Mouse (Mus musculus) G1E-ER4 (cell line): ENCODE measurements around the gene Lrrc46. TPM values are rescaled to one million over a fixed set of nuclear protein-coding genes. Genes with fewer than 3 reads are reported as not detected.

Experiments
- GATA1 ChIP-seq: IDR thresholded peaks from one replicate; pipeline ENCODE4 v1.8.0; 2012; ENCODE audit warnings: low read length, inconsistent platforms
- polyA plus RNA-seq: library from polyadenylated mRNA; stranded (reverse); fragments of >175 nt; gene quantifications from 2 replicates; pipeline ENCODE4 v1.2.3, GENCODE M21; 2012

Gene Lrrc46
- polyA plus RNA-seq, 1 experiment: not detected

- no peak for TF ChIP-seq GATA1
Measured at GRCm38 (mm10) chr11:96996773-96997379, 44.3 kb downstream of the Lrrc46 start.

- no peak for TF ChIP-seq GATA1
Measured at GRCm38 (mm10) chr11:96995836-96996772, 45.1 kb downstream of the Lrrc46 start.

- TF ChIP-seq GATA1: no peak
Measured at GRCm38 (mm10) chr11:96995031-96995430, 46.2 kb downstream of the Lrrc46 start.

- TF ChIP-seq GATA1: no peak
Measured at GRCm38 (mm10) chr11:96992722-96993311, 48.4 kb downstream of the Lrrc46 start.

GRCm38 (mm10) chr11:96991501-96991900 is 49.7 kb downstream of the Lrrc46 start:
- no peak for TF ChIP-seq GATA1

- no peak for TF ChIP-seq GATA1
Measured at GRCm38 (mm10) chr11:96987873-96988655, 53.1 kb downstream of the Lrrc46 start.

- TF ChIP-seq GATA1: no peak
Measured at GRCm38 (mm10) chr11:96986463-96986862, 54.7 kb downstream of the Lrrc46 start.

GRCm38 (mm10) chr11:96984903-96985302 is 56.3 kb downstream of the Lrrc46 start:
- no peak for TF ChIP-seq GATA1

Other genes starting within 250 kb of the Lrrc46 start
- gene Nfe2l1, start 211.4 kb downstream of the Lrrc46 start, polyA plus RNA-seq: 30.2 and 46.4 TPM in 2 replicates
- 0.14 and 0.45 TPM in 2 replicates for gene Copz2, start 191.5 kb downstream of the Lrrc46 start, polyA plus RNA-seq
- 59.7 and 66.3 TPM in 2 replicates for gene Cdk5rap3, start 124.9 kb downstream of the Lrrc46 start, polyA plus RNA-seq
- gene Prr15l, start 113.3 kb downstream of the Lrrc46 start, polyA plus RNA-seq: 0.18 and 0.19 TPM in 2 replicates
- 42.4 and 75.3 TPM in 2 replicates for gene Pnpo, start 97.4 kb downstream of the Lrrc46 start, polyA plus RNA-seq
- gene Sp2, start 58.4 kb downstream of the Lrrc46 start, polyA plus RNA-seq: 46.1 and 55.9 TPM in 2 replicates
- gene Sp6, start 28.0 kb downstream of the Lrrc46 start, polyA plus RNA-seq: not detected in 2 replicates
- gene Scrn2, start 11.5 kb downstream of the Lrrc46 start, polyA plus RNA-seq: 13.6 and 15.6 TPM in 2 replicates
- gene Mrpl10, start 153 bp upstream of the Lrrc46 start, polyA plus RNA-seq: 58.9 and 112 TPM in 2 replicates
- gene Osbpl7, start 9.2 kb upstream of the Lrrc46 start, polyA plus RNA-seq: 23.7 and 28.9 TPM in 2 replicates
- not detected in 2 replicates for gene Tbx21, start 73.9 kb upstream of the Lrrc46 start, polyA plus RNA-seq
- gene Tbkbp1, start 110.1 kb upstream of the Lrrc46 start, polyA plus RNA-seq: 0.10 and 0.22 TPM in 2 replicates
- 49.2 and 62.1 TPM in 2 replicates for gene Kpnb1, start 146.5 kb upstream of the Lrrc46 start, polyA plus RNA-seq
- gene Npepps, start 239.2 kb upstream of the Lrrc46 start, polyA plus RNA-seq: 24.4 and 31.5 TPM in 2 replicates